Mouse (Mus musculus) gastrocnemius, postnatal 25 days (tissue): ENCODE results near the gene Zbtb9. TPM values are rescaled to one million over a fixed set of nuclear protein-coding genes. Genes with fewer than 3 reads are reported as not detected.

Source experiments
- DNase-seq: peaks from one replicate; pipeline ENCODE4 v3.0.0; 2022
- total RNA-seq, 2 experiments: library from RNA; stranded (reverse); gene quantifications; 1 replicate in 1 of 2; 2 replicates in 1 of 2; pipeline ENCODE4 v1.2.3; 2021

Gene Zbtb9
- total RNA-seq, 2 experiments from 2014 or later, result 0.43 to 0.92 TPM

DNA sequence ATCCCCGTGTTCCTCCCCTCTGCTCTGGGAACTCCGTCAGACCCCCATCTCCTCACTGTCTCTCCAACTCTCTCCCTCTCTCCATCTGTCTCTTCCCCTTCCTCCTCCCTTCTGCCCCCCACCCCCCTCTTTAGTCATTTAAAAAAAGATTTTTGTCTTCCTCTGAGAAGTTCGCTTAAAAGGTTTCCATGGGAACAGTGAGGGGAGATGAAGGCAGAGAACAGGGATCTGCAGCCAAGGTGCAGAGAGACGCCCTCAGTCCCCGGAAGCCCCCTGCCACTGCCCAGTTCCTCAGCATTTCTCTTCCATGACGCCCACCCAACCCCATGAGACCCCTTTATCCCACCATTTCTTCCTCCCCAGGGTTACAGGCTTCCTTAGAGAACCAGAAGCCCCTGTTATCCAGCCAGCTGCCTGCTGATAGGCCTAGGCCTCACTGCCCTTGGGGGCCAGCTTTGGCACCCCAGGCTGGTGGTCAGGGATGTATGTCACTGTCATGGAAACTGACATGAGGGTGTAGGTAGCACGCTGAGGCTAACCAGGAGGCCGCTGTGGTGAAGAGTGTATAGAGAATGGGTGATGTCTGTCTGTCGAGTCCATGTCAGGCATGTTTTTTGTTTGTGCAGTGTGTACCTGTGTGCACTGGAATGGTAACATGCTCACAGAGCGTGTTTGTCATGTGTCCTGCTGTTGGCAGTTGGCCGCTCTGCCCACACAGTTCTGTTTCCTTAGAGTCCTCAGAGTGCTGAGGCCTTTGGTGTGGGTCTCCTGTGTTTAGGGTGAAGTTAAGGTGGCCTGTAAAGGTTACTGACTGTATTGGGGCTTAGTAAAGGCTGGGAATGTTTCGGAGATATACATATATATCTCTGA lies 25.5 kb upstream of the Zbtb9 start:
- DNase-seq, result no peak

DNA sequence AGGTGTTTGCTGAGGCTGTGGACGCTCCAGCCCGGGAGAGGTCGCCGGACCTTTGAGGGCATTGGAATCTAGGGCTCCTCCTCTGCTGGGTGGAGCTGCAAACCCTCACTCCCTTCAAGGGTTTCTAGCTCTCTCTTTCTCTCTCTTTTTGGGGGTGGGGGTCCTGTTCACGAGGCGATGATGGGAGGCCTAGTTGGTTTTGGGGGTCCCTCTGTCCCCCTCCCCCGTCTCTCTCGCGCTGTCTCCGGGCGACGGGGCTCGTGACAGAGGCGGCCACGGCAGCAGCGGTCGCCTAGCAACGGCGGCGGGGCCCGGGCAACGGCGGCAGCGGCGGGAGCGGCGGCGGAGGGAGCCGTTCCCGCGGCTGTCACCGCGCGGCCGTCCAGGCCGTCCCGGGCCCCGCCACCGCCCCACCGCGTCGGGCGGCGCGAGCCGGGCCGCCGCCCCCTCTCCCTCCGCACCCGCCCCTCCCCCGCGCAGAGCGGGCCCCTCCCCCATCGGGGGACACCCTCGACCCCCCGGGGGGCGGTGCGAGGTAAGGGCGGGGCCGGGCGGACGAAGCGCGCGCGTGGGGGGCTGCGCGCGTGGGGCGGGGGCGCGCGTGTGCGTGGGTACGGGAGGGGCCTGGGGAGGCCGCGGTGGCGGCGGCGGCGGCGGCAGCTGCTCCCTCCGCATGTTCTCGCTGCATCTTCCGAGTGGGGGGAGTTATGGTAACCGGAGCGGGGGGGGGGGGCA lies 24.5 kb upstream of the Zbtb9 start:
- DNase-seq, result peak; percentile 38

GRCm38 (mm10) chr17:26949051-26949577 lies 23.9 kb upstream of the Zbtb9 start:
- no peak for DNase-seq

GRCm38 (mm10) chr17:26949866-26950265 lies 23.1 kb upstream of the Zbtb9 start:
- DNase-seq, result no peak

- no peak for DNase-seq
Observed at GRCm38 (mm10) chr17:26950560-26951288, 22.2 kb upstream of the Zbtb9 start.

- DNase-seq, result peak; percentile 57
Observed at GRCm38 (mm10) chr17:26951406-26951805, 21.6 kb upstream of the Zbtb9 start.

GRCm38 (mm10) chr17:26951952-26952877 lies 20.8 kb upstream of the Zbtb9 start:
- no peak for DNase-seq

DNA sequence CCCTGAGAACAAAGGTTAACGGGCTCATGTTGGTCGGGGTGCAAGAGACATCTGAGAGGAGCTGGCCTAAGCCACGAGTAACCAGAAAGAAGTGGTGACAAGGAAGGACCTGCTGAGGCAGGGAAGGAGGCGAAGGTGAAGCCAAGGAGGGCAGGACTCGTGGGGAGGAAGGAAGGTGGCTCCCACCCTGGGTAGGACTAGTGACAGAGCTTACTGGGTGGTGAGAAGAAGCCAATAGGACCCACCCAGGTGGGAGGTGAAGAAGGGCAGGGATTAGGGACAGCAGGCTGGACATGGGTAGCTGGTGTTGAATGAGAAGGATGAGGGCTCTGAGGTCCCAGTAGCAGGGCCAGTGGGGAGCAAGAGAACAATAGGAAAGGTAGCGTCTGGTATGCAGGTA lies 19.8 kb upstream of the Zbtb9 start:
- DNase-seq, result no peak

DNA sequence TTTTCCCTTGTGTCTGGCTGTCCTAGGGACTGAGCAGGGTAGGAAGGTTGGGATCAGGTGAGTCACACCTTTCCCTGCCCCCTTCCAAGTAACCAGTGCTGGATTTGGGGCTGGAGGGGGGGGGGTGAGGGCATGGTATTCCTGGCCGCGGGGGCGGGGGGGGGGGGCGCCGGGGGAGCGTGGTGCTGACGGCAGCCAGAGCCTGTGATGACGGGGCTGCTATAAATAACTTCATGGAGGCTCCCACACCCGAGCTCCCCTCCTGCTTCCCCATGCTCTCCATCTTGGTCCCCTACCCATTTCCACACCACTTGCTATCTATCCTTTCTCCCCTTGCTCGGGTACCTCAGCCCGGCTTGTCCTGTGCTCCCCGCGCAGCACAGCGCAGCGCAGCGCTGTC lies 19.2 kb upstream of the Zbtb9 start:
- DNase-seq, result no peak

- no peak for DNase-seq
Observed at GRCm38 (mm10) chr17:26956309-26956708, 16.7 kb upstream of the Zbtb9 start.

DNA sequence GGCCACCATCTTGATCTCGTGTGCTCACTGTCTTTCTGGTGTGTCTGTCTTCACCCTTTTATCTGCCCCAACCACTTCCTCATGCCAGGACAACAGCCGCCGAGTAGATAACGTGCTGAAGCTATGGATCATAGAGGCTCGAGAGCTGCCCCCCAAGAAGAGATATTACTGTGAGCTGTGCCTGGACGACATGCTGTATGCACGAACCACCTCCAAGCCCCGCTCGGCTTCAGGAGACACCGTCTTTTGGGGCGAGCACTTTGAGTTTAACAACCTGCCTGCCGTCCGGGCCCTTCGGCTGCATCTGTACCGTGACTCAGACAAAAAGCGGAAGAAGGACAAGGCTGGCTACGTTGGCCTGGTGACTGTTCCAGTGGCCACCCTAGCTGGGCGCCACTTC lies 16.1 kb upstream of the Zbtb9 start:
- DNase-seq, result no peak

DNA sequence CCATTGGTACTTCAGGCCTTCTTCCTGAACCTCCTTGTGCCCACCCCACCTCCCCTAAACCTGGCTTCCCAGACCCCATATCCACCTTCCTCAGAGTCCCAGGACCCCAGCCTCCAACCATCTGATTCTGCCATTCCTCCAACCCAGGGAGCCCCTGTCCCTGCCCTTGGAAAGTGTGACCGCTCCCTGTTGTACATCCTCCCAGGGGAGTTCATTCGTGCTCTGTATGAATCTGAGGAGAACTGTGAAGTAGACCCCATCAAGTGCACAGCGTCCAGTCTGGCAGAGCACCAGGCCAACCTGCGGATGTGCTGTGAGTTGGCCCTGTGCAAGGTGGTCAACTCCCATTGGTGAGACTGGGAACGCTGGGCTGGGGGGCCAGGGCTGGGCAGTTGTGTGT lies 15.1 kb upstream of the Zbtb9 start:
- no peak for DNase-seq

DNA sequence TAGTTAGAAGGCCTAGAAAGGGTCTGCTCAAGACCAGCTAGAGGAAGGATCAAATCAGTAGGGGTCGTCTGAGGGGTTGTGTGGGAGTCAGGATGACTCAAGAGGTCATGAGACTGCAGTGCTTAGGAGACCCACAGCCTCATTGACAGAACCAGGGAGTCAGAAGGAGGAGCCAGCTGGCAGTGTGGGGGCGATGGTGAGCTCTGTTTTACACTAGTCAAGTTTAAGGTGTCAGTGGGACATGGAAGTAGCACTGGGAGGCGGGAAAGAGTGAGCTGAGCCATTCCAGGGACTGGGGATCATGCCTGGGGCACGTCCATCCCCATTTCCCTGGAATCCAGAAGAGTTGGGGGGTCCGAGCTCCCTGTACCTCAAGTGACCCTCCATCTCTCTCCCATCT lies 14.1 kb upstream of the Zbtb9 start:
- DNase-seq, result no peak

- DNase-seq, result no peak
Observed at GRCm38 (mm10) chr17:26959815-26960214, 13.2 kb upstream of the Zbtb9 start.

DNA sequence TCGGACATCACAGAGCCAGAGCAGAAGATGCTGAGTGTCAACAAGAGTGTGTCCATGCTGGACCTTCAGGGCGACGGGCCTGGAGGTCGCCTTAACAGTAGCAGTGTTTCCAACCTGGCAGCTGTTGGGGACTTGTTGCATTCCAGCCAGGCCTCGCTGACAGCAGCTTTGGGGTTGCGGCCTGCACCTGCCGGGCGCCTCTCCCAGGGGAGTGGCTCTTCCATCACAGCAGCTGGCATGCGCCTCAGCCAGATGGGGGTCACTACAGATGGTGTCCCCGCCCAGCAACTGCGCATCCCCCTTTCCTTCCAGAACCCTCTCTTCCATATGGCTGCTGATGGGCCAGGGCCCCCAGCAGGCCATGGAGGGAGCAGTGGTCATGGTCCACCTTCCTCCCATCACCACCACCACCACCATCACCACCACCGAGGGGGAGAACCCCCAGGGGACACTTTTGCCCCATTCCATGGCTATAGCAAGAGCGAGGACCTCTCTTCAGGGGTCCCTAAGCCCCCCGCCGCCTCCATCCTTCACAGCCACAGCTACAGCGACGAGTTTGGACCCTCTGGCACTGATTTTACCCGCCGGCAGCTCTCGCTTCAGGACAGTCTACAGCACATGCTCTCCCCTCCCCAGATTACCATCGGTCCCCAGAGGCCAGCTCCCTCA lies 11.3 kb upstream of the Zbtb9 start:
- no peak for DNase-seq

DNA sequence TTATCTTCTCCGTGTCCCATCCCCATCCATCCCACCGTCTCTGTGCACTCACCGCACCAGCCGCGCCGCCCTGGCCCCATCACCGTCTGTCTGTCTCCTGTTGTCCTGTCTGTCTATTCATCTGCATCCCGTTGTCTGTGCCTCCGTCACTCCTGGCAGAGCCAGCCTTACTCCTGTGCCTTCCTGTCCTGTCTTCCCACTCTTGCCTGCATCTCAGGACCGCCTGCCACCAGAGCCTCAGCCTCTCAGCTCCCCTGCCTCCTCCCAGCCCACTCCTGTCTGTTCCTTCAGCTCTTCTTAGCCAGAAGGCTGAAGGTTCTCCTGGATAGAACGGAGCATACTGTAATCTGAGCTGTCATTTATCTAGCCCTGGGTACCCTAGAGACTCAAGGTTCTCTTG lies 6.0 kb upstream of the Zbtb9 start:
- no peak for DNase-seq

DNA sequence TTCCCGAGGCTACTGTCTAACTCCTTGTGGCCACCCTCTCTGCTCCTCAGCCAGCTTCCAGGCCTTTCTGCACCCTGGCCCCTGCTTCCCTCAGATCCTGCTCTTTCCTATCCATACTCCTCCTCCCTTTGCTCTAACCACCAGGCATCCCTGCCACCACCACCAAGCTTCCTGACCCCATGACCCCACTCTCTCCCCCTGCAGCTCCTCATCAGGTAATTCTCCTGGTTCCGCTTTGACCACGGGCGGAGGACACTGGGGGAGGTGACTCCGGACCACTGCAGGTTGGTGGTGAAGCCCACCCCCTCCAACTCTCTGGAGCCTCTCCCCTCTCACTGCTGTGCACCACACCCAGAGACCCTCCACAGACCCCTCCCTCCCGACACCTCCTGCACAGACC lies 5.5 kb upstream of the Zbtb9 start:
- no peak for DNase-seq

GRCm38 (mm10) chr17:26968200-26968611 lies 4.8 kb upstream of the Zbtb9 start:
- DNase-seq, result no peak

DNA sequence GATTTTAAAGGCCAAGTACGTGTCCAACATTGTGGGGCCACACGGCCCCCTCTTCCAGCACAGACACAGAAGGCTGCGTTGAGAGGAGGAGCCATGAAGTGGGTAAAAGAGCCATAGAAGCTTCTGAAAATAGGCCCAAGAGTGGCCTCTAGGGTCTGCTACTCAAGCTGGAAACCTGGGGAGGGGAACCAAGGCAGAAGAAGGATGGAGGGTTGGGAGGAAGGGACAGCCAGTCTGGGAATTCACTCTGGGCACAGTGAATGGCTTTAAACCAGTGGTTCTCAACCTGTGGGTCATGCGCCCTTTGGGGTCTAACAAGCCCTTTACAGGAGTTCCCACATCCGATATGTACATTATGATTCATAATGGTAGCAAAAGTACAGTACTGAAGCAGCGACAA lies 3.7 kb upstream of the Zbtb9 start:
- no peak for DNase-seq

- DNase-seq, result no peak
Observed at GRCm38 (mm10) chr17:26970221-26970620, 2.7 kb upstream of the Zbtb9 start.
